In genomic region chr15:44134213-44134612, GRCm38 (mm10) we compare ENCODE assay signal across 22 mouse cellular contexts.
DNase-seq lines count a peak whose midpoint lies in the region; ATAC-seq lines count a peak whose summit lies in the region.
"Had no signal": no experiment of that assay in that cellular context is flagged by ENCODE, and none has a peak within 500 bp of the region (broad histone marks: within the 10 kb centered on the region; RNA-seq: fewer than 3 reads in every experiment).

No protein-coding gene starts in this region.

- H3K27me3 ChIP-seq in forebrain, embryonic 15.5 days = no peaks in the 10 kb centered on the region
- no peaks in the 10 kb centered on the region for H3K27me3 ChIP-seq in forebrain, embryonic 10.5 days (ENCODE audit: poor library complexity, severe bottlenecking)
- H3K27me3 ChIP-seq in midbrain, embryonic 14.5 days (ENCODE audit: control insufficient read depth, insufficient read depth, low read length) = no peaks in the 10 kb centered on the region
- H3K27me3 ChIP-seq in midbrain, embryonic 10.5 days (ENCODE audit: low read depth, poor library complexity, severe bottlenecking) = no peaks in the 10 kb centered on the region
- H3K27me3 ChIP-seq: embryonic facial prominence, embryonic 15.5 days; hindbrain, embryonic 15.5 days; limb, embryonic 15.5 days; liver, embryonic 15.5 days; megakaryocyte, embryonic 14.5 days had no signal

- H3K9ac ChIP-seq in forebrain, embryonic 15.5 days (replicated peaks) = no peak overlapping the region
- no peak overlapping the region for H3K9ac ChIP-seq in midbrain, embryonic 14.5 days (replicated peaks; ENCODE audit: low read length)
- H3K9ac ChIP-seq: embryonic facial prominence, embryonic 15.5 days; hindbrain, embryonic 15.5 days; limb, embryonic 15.5 days; liver, embryonic 15.5 days had no signal

- peak; percentile 4 for DNase-seq in cerebellum, adult 9-10 months
- no peak for DNase-seq in cerebellum, adult 11-12 months
- no peak for DNase-seq in forebrain, embryonic 10.5 days (ENCODE audit: extremely low spot score, low spot score)
- peak; percentile 3 for DNase-seq in layer of hippocampus, adult 9-11 months
- no peak for DNase-seq in layer of hippocampus, adult 8-10 months (ENCODE audit: low spot score in 2 of 2)
- no peak for DNase-seq in midbrain, embryonic 14.5 days
- DNase-seq in midbrain, embryonic 10.5 days (ENCODE audit: low spot score) = no peak
- DNase-seq: adrenal gland, adult 8-10 months; gastrocnemius, postnatal 14 days; heart, adult 11 months; lung, postnatal 14 days; right cerebral cortex, postnatal 4 days; thymus, postnatal 14 days had no signal

- H3K36me3 ChIP-seq in forebrain, embryonic 15.5 days = no peaks in the 10 kb centered on the region
- no peaks in the 10 kb centered on the region for H3K36me3 ChIP-seq in forebrain, embryonic 10.5 days (replicated peaks)
- H3K36me3 ChIP-seq in midbrain, embryonic 14.5 days (ENCODE audit: control insufficient read depth, insufficient read depth, low read length) = no peaks in the 10 kb centered on the region
- H3K36me3 ChIP-seq in midbrain, embryonic 10.5 days = no peaks in the 10 kb centered on the region
- H3K36me3 ChIP-seq: embryonic facial prominence, embryonic 15.5 days; hindbrain, embryonic 15.5 days; limb, embryonic 15.5 days; liver, embryonic 15.5 days had no signal

- H3K9me3 ChIP-seq in forebrain, embryonic 15.5 days = no peaks in the 10 kb centered on the region
- H3K9me3 ChIP-seq in forebrain, embryonic 10.5 days = no peaks in the 10 kb centered on the region
- H3K9me3 ChIP-seq in midbrain, embryonic 14.5 days (ENCODE audit: control insufficient read depth, low read length) = no peaks in the 10 kb centered on the region
- H3K9me3 ChIP-seq in midbrain, embryonic 10.5 days (replicated peaks) = no peaks in the 10 kb centered on the region
- H3K9me3 ChIP-seq: embryonic facial prominence, embryonic 15.5 days; hindbrain, embryonic 15.5 days; limb, embryonic 15.5 days; liver, embryonic 15.5 days had no signal

- H3K4me3 ChIP-seq in forebrain, embryonic 15.5 days = no peak overlapping the region
- H3K4me3 ChIP-seq in forebrain, embryonic 10.5 days = no peak overlapping the region
- H3K4me3 ChIP-seq in midbrain, embryonic 14.5 days (replicated peaks; ENCODE audit: low read depth, low read length) = no peak overlapping the region
- H3K4me3 ChIP-seq in midbrain, embryonic 10.5 days = no peak overlapping the region
- H3K4me3 ChIP-seq: embryonic facial prominence, embryonic 15.5 days; hindbrain, embryonic 15.5 days; limb, embryonic 15.5 days; liver, embryonic 15.5 days; megakaryocyte, embryonic 14.5 days had no signal

- H3K4me1 ChIP-seq in forebrain, embryonic 15.5 days = no peaks in the 10 kb centered on the region
- no peaks in the 10 kb centered on the region for H3K4me1 ChIP-seq in forebrain, embryonic 10.5 days
- H3K4me1 ChIP-seq in midbrain, embryonic 14.5 days (ENCODE audit: control insufficient read depth, insufficient read depth, low read length) = no peaks in the 10 kb centered on the region
- H3K4me1 ChIP-seq in midbrain, embryonic 10.5 days = no peaks in the 10 kb centered on the region
- H3K4me1 ChIP-seq: embryonic facial prominence, embryonic 15.5 days; hindbrain, embryonic 15.5 days; limb, embryonic 15.5 days; liver, embryonic 15.5 days; megakaryocyte, embryonic 14.5 days had no signal

- no peak overlapping the region for H3K27ac ChIP-seq in forebrain, embryonic 15.5 days (replicated peaks)
- no peak overlapping the region for H3K27ac ChIP-seq in forebrain, embryonic 10.5 days
- no peak overlapping the region for H3K27ac ChIP-seq in midbrain, embryonic 14.5 days (replicated peaks; ENCODE audit: low read depth, low read length)
- no peak overlapping the region for H3K27ac ChIP-seq in midbrain, embryonic 10.5 days (replicated peaks)
- H3K27ac ChIP-seq: embryonic facial prominence, embryonic 15.5 days; hindbrain, embryonic 15.5 days; limb, embryonic 15.5 days; liver, embryonic 15.5 days had no signal

- ATAC-seq in forebrain, embryonic 15.5 days (replicated peaks) = 0 out of 2 replicates have a peak, but pooled peaks have one; percentile 48
- 0 out of 2 replicates have a peak, but pooled peaks have one; percentile 31 for ATAC-seq in midbrain, embryonic 14.5 days (ENCODE audit: low FRiP score, low TSS enrichment)
- ATAC-seq: activated CD4-positive, CD25-positive, alpha-beta regulatory T cell, adult 4 months; intestine, embryonic 16.5 days had no signal

- 58% methylated on average over 1 of the region's 1 CpGs for WGBS in forebrain, embryonic 15.5 days
- 83% methylated on average over 1 of the region's 1 CpGs for WGBS in forebrain, embryonic 10.5 days
- WGBS in midbrain, embryonic 14.5 days = 80% methylated on average over 1 of the region's 1 CpGs
- 75% methylated on average over 1 of the region's 1 CpGs for WGBS in midbrain, embryonic 10.5 days

- H3K4me2 ChIP-seq in forebrain, embryonic 15.5 days (replicated peaks) = no peak overlapping the region
- no peak overlapping the region for H3K4me2 ChIP-seq in midbrain, embryonic 14.5 days (ENCODE audit: low read length)
- H3K4me2 ChIP-seq: embryonic facial prominence, embryonic 15.5 days; heart, embryonic 11.5 days; hindbrain, embryonic 15.5 days; limb, embryonic 15.5 days; liver, embryonic 15.5 days had no signal

Comparison
In these comparisons a context has a peak if more than half of its experiments do, and no peak if none do; other contexts are left out.
1. DNase-seq: peak in cerebellum, adult 9-10 months (single experiment) and layer of hippocampus, adult 9-11 months (single experiment); none in cerebellum, adult 11-12 months (single experiment), forebrain, embryonic 10.5 days (single experiment), layer of hippocampus, adult 8-10 months (0 of 2), midbrain, embryonic 14.5 days (single experiment) and midbrain, embryonic 10.5 days (single experiment).